Mouse (Mus musculus) left cerebral cortex, adult 8-10 months (tissue): Measurements from ENCODE around the gene Negr1. TPM values are rescaled to one million over a fixed set of nuclear protein-coding genes. Genes with fewer than 3 reads are reported as not detected.

ENCODE experiments used
- DNase-seq, 2 experiments: peaks; one replicate each; pipeline ENCODE4 v3.0.0; 2022; ENCODE audit warnings: low spot score in 2 of 2
- total RNA-seq, 4 experiments: library from RNA; stranded (reverse); gene quantifications; 2 replicates each; pipeline ENCODE4 v1.2.4; 2022

Gene Negr1
- total RNA-seq, 4 experiments from 2014 or later = 161 to 204 (median 191) TPM

GRCm38 (mm10) chr3:157104866-157105579 is 543.4 kb downstream of the Negr1 start:
- DNase-seq = no peak

GRCm38 (mm10) chr3:157105580-157106264 is 544.1 kb downstream of the Negr1 start:
- DNase-seq = no peak

- DNase-seq = no peak
These were observed 546.6 kb downstream of the Negr1 start for GRCm38 (mm10) chr3:157108156-157108555.

GRCm38 (mm10) chr3:157109308-157109707 is 547.7 kb downstream of the Negr1 start:
- peak in 1 of 2 experiments; percentile 57 for DNase-seq

DNA sequence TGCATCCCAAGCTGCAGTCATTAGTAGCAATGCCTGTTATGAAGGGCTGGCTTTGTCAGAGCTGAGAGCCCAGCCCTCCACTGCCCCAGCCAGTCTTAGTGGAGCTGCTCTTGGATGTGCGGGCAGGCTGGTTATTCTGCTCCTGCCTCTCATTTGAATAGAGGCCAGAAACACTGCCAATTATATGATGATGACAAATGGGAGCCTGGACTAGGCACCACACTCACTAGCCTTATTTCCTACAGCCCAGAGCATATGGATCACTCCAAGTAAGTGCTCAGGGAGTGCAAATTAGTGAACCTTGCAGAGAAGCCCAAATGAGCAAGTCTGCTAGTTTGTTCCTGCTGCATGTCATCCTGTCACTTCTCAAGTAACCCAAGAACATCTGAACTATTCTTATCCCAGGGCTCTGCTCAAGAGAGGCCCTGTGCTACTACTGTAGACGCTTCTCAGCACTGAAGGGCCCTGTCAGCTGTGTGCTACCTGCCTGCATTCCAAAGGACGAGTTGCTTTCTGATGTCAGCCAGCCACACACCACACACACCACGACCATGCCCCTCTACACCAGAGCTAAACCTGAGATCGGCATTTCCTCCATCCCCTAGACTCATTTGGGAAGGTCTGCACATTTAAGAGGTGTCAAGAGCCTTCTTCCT is 553.6 kb downstream of the Negr1 start:
- DNase-seq = peak in 1 of 2 experiments; percentile 31

- no peak for DNase-seq
These were observed 554.4 kb downstream of the Negr1 start for GRCm38 (mm10) chr3:157116024-157116423.

GRCm38 (mm10) chr3:157119916-157120315 is 558.3 kb downstream of the Negr1 start:
- DNase-seq = no peak

- DNase-seq = no peak
These were observed 584.7 kb downstream of the Negr1 start for GRCm38 (mm10) chr3:157146124-157146855.

- no peak for DNase-seq
These were observed 593.3 kb downstream of the Negr1 start for GRCm38 (mm10) chr3:157154902-157155301.

GRCm38 (mm10) chr3:157155513-157155912 is 593.9 kb downstream of the Negr1 start:
- DNase-seq = no peak

DNA sequence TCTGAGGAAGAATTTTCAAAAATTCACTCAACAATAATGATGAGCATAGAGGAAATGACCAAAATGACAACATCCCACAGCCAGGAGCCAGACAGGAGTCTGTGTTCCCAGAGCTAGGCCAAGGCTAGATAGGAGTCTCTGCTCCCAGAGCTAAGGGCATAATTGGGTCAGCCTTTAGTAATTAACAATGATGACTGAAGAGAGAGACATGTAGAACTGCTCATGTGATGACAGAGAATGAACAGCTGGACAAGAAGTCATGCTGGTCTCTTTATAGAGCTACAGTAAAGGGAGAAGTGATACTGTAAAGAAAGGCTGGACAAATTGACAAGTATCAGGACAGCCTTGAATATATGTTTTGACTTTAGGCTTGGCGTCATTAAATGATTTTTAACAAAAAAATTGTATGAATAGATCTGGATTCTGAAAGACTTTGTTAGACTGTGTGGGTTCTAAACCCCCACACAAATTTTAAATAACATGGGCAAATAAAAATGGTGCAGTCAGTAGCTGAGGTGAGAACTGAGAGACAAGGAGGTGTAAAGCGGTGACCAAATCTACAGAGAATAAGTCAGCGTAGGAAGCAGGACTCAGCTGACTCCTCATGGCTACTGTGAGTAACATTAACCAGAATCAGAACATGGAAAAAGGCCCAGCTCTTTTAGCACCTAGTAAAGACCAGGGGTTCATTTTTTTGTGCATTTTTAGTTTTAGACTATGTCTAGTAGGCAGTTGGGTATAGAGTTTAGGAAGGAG is 603.4 kb downstream of the Negr1 start:
- DNase-seq = peak in 1 of 2 experiments; percentile 38

GRCm38 (mm10) chr3:157181975-157182374 is 620.4 kb downstream of the Negr1 start:
- DNase-seq = no peak

- DNase-seq = no peak
These were observed 627.5 kb downstream of the Negr1 start for GRCm38 (mm10) chr3:157188939-157189725.

DNA sequence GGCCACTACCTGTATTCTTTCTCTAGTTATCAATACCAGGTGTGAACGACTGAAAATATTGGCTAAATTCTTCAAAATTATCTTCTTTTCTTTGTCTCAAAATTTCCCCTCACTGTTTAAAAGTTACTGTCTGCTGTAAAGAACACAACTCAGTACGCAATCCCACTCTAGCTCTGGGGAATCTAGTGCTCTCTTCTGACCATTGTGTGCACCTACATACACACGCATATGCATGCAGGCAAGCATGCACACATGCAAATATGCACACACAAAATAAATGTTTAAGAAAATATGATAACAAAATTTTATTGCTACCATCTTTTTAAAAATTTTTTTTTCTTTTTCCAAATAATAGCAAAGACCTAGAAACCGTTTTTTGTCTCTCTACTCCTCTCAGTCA is 628.2 kb downstream of the Negr1 start:
- no peak for DNase-seq

DNA sequence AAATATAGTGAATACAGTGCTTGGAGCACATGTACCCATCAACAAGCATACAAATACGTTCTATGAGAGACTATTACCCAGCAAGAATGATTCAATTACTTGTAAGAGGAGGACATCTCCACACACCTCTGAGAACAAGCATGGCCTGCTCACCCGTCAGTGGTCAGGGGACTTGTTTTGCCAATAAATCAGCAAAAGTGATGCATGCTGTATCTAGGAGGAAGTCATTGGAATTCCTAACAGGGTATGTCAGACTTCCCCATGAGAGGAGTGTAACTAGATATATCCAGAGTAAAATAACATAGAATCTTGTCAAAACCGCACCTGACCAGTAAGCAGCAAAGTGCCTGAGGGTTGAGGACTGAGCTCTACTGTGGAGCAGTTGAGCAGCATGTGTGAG is 629.0 kb downstream of the Negr1 start:
- no peak for DNase-seq

DNA sequence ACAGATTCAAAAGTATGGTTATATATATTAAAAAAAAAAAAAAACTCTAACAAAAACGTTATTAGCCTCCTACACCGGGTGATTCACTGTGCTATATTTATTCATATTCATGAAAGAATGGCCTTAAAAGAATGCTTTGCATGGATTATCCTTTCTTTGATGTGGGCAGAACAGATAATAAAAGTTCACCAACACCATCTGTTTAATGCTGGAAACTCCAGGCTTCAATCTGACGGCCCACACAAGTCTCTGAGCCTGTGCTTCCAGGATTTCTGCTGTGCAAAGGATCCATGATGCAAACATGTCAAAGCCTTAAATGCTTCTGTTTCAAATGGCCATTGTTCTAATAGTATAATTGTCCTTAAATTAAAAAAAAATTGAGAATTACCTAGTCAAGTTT is 630.4 kb downstream of the Negr1 start:
- no peak for DNase-seq

DNA sequence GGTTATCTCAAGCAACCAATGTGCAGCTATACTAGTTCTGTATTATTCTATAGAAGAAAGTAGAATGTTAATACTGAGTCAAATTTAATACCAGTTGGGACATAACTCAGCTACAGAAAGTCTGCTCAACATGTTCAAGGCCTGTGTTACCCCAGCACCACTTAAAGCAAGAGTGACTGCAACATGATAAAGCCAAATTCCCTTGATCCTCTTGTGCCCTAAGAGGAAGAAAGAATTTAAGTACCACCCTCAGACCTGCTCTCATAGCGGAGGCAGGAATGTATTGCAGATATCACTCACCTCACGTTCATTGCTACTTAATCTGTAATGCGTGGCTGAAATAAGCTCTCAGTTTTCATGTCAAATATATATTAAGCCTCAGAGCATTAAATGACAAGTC is 631.5 kb downstream of the Negr1 start:
- no peak for DNase-seq

- no peak for DNase-seq
These were observed 637.1 kb downstream of the Negr1 start for GRCm38 (mm10) chr3:157198659-157199058.

DNA sequence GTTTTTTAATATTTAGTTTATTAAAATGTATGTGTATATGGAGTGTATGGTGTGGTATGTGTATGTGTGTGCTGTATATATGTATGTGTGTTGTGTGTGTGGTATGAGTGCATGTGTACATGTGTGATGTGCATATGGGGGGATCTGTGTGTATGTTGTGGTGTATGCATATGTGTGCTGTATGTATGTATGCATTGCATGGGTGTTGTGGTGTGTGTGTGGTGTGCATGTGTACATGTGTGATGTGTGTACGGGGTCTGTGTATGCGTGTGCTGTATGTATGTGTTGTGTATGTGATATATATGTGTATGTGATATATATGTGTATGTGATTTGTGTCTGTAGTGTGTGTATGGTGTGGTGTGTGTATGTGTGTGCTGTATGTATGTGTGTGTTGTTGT is 640.1 kb downstream of the Negr1 start:
- DNase-seq = no peak

DNA sequence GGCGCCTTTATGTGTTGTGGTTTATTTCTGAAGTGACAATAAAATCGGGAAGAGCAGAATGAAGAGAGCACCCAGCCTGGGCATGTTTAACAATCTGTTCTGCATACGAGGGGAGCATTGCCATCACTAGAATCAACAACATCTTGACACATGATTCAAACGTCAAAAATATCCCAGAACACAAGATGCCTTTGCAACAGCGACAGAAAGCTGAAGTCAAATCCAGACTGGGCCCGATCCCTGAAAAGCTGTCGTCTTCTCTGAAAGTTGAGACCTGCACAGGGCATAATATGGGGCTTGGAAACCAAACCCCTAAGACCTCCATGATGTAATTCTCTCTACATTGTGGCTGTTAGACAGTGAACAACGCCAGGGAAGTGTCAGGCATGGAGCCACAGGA is 642.0 kb downstream of the Negr1 start:
- no peak for DNase-seq
